Mouse (Mus musculus): ENCODE measurements at regions not wholly inside any gene's neighbourhood (a gene's known extent, or its start where the extent isn't known, plus 50 kb on each side); places are given as distances from the start of the nearest gene placed in this dataset.

GRCm38 (mm10) chr4:99458984-99459383 lies 163.3 kb downstream of the Gm12689 start:
- no peaks in the 10 kb centered on the region for H3K27me3 ChIP-seq (ENCODE audit: control insufficient read depth, insufficient read depth, insufficient read length)
- H3K4me3 ChIP-seq (ENCODE audit: insufficient read depth, poor library complexity, severe bottlenecking): no peak overlapping the region
- H3K79me2 ChIP-seq (ENCODE audit: control insufficient read depth, insufficient read depth): no peaks in the 10 kb centered on the region
- no peak overlapping the region for H3ac ChIP-seq (ENCODE audit: control insufficient read depth, insufficient read length, low read depth)
- no peaks in the 10 kb centered on the region for H3K79me3 ChIP-seq (ENCODE audit: low read depth)
- TF ChIP-seq USF1 (IDR thresholded peaks at IDR 0.05; ENCODE audit: low read depth): no peak
- TF ChIP-seq MYOG (IDR thresholded peaks at IDR 0.05; ENCODE audit: control insufficient read depth, extremely low read depth, insufficient read length): no peak
- TF ChIP-seq MYOD1 (IDR thresholded peaks at IDR 0.05; ENCODE audit: control insufficient read depth, insufficient read length, low read depth): no peak
- no peak for TF ChIP-seq FOSL1 (IDR thresholded peaks at IDR 0.05; ENCODE audit: insufficient read depth, low read length, poor library complexity, severe bottlenecking)
- no peak for TF ChIP-seq MAX (IDR thresholded peaks at IDR 0.05)
- TF ChIP-seq CTCF (IDR thresholded peaks at IDR 0.05; ENCODE audit: control insufficient read depth, insufficient read depth, insufficient read length): no peak
- no peak for TF ChIP-seq CEBPB (IDR thresholded peaks at IDR 0.05; ENCODE audit: low read depth)
- H3K36me3 ChIP-seq (ENCODE audit: control insufficient read depth, insufficient read depth): no peaks in the 10 kb centered on the region

DNA sequence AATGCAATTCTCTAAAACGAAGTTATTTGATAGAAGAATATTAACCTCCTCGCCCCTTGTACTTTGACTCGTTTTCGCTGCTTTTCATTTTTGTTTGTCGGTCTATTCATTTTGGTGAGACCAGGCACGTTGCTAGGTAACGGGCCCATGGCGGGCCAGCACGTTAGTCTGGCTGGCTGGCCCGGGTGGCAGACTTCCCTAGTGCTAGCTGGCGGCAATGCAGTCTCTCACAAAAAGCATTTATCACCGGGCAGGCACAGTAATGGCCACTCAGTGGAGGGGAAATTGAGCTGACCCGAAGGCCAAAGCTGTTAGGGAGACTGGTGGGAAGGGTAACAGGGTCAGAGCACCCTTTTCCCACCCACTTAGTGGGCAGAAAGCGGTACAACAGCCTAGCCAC lies 163.7 kb downstream of the Gm12689 start:
- H3K36me3 ChIP-seq (ENCODE audit: control insufficient read depth, insufficient read depth): no peaks in the 10 kb centered on the region
- no peak for TF ChIP-seq MYOG (IDR thresholded peaks at IDR 0.05; ENCODE audit: control insufficient read depth, extremely low read depth, insufficient read length)
- no peaks in the 10 kb centered on the region for H3K79me3 ChIP-seq (ENCODE audit: low read depth)
- H3ac ChIP-seq (ENCODE audit: control insufficient read depth, insufficient read length, low read depth): no peak overlapping the region
- H3K27me3 ChIP-seq (ENCODE audit: control insufficient read depth, insufficient read depth, insufficient read length): no peaks in the 10 kb centered on the region
- no peaks in the 10 kb centered on the region for H3K79me2 ChIP-seq (ENCODE audit: control insufficient read depth, insufficient read depth)
- H3K4me3 ChIP-seq (ENCODE audit: insufficient read depth, poor library complexity, severe bottlenecking): no peak overlapping the region

DNA sequence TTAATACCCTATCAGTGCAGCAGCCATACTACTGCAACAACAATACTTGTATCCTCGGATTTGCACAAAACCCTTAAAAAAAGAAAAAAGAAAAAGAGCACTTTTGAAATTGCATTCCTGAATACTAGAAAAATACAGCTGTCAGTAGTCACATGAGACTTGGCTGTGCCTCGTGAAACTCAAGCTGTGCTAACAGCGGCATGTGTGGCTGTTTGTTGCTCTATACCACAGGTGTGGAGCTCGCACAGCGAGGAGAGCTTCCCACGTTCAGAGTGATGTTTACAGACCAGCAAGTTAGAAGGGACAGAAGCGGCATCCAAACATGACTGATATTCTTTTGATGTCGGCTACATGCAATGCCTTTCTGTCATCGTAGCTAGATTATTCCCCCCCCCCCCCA lies 169.8 kb downstream of the Gm12689 start:
- Histone ChIP-seq H3K27me3 (ENCODE audit: control insufficient read depth, insufficient read depth, insufficient read length) (no peaks in the 10 kb centered on the region), H3K36me3 (ENCODE audit: control insufficient read depth, insufficient read depth) (no peaks in the 10 kb centered on the region), H3K79me2 (ENCODE audit: control insufficient read depth, insufficient read depth) (no peaks in the 10 kb centered on the region), H3K79me3 (ENCODE audit: low read depth) (no peaks in the 10 kb centered on the region), H3ac (ENCODE audit: control insufficient read depth, insufficient read length, low read depth) (no peak overlapping the region), H3K4me3 (ENCODE audit: insufficient read depth, poor library complexity, severe bottlenecking) (no peak overlapping the region)
- TF ChIP-seq CTCF (IDR thresholded peaks at IDR 0.05; ENCODE audit: control insufficient read depth, insufficient read depth, insufficient read length) (no peak), MYOD1 (IDR thresholded peaks at IDR 0.05; ENCODE audit: control insufficient read depth, insufficient read length, low read depth) (no peak), MYOG (IDR thresholded peaks at IDR 0.05; ENCODE audit: control insufficient read depth, extremely low read depth, insufficient read length) (no peak), USF1 (IDR thresholded peaks at IDR 0.05; ENCODE audit: low read depth) (no peak), FOSL1 (IDR thresholded peaks at IDR 0.05; ENCODE audit: insufficient read depth, low read length, poor library complexity, severe bottlenecking) (no peak), MAX (IDR thresholded peaks at IDR 0.05) (no peak), CEBPB (IDR thresholded peaks at IDR 0.05; ENCODE audit: low read depth) (no peak)

- TF ChIP-seq MYOG (IDR thresholded peaks at IDR 0.05; ENCODE audit: control insufficient read depth, extremely low read depth, insufficient read length) (no peak), CEBPB (IDR thresholded peaks at IDR 0.05; ENCODE audit: low read depth) (no peak), MYOD1 (IDR thresholded peaks at IDR 0.05; ENCODE audit: control insufficient read depth, insufficient read length, low read depth) (no peak), FOSL1 (IDR thresholded peaks at IDR 0.05; ENCODE audit: insufficient read depth, low read length, poor library complexity, severe bottlenecking) (no peak), USF1 (IDR thresholded peaks at IDR 0.05; ENCODE audit: low read depth) (no peak), CTCF (IDR thresholded peaks at IDR 0.05; ENCODE audit: control insufficient read depth, insufficient read depth, insufficient read length) (no peak), MAX (IDR thresholded peaks at IDR 0.05) (no peak)
- Histone ChIP-seq H3ac (ENCODE audit: control insufficient read depth, insufficient read length, low read depth) (no peak overlapping the region), H3K27me3 (ENCODE audit: control insufficient read depth, insufficient read depth, insufficient read length) (no peaks in the 10 kb centered on the region), H3K36me3 (ENCODE audit: control insufficient read depth, insufficient read depth) (no peaks in the 10 kb centered on the region), H3K79me2 (ENCODE audit: control insufficient read depth, insufficient read depth) (no peaks in the 10 kb centered on the region), H3K79me3 (ENCODE audit: low read depth) (no peaks in the 10 kb centered on the region), H3K4me3 (ENCODE audit: insufficient read depth, poor library complexity, severe bottlenecking) (no peak overlapping the region)
These were observed 180.1 kb downstream of the Gm12689 start for GRCm38 (mm10) chr4:99475701-99476218.

DNA sequence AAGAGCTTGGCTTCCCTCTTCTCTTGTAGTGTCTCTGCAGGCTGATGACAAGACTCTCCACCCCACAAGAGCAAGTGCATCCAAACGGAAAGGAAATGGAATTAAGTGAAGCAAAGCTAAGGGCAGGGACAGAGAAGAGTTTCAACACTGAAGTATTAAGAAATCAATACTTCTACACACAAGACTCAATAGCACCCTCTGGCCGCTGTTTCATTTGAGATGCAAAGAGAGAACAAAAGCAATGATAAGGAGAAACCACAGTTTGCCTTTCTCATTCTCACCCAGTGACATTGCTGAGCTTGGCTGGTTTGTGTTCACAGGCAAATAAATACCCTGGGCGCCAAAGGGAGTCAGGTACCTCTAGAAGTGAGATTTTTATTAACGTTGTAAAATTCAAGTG lies 171.8 kb upstream of the Foxd3 start:
- Histone ChIP-seq H3K4me3 (ENCODE audit: insufficient read depth, poor library complexity, severe bottlenecking) (no peak overlapping the region), H3K27me3 (ENCODE audit: control insufficient read depth, insufficient read depth, insufficient read length) (no peaks in the 10 kb centered on the region), H3K79me3 (ENCODE audit: low read depth) (no peaks in the 10 kb centered on the region), H3K79me2 (ENCODE audit: control insufficient read depth, insufficient read depth) (no peaks in the 10 kb centered on the region), H3ac (ENCODE audit: control insufficient read depth, insufficient read length, low read depth) (no peak overlapping the region), H3K36me3 (ENCODE audit: control insufficient read depth, insufficient read depth) (no peaks in the 10 kb centered on the region)
- TF ChIP-seq MYOG (IDR thresholded peaks at IDR 0.05; ENCODE audit: control insufficient read depth, extremely low read depth, insufficient read length): no peak

DNA sequence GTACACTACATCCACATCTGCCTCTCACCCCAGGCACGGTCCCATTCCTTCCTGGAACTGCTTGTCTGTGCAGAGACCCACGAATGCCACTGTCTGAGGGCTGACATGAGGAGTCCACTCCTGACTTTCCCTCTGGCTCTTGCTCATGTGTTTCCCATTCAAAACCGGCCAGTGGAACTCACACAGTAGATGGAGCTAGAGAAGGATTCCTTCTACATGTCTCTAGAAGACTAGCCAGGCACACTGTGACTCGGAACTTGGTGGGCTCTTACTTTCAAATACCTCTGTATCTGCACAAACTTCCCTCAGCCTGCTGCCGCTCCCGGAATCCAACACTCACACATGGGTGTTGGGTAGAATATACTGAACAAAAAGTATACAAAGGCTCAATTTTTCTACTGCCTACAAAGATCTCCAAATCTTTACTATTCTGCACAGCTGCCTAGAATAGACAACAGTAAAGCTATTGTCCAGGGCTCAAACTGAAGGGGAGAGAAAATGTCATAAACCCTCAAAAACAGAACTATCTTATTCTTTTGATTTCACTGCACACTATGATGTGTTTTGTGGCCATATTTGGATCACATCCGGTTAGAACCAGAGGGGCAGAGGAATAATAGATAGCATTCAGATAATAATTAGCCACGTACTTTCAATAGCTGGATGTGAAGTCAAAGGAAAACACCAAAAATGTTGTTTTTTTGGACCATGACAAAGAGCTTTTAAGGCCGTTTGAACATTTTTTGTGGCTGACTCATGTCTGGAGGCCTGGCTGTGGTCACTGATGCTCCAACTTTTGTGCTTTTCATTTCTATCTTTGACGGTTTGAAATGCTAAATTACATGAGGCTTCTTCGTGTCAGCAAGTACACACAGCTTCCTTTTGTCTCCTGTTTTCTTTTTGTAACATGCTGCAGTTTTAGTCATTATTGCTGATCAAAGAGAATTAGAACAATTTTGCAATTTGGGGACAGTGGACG lies 164.3 kb upstream of the Foxd3 start:
- H3ac ChIP-seq (ENCODE audit: control insufficient read depth, insufficient read length, low read depth): peak overlapping the region; percentile 41
- H3K27me3 ChIP-seq (ENCODE audit: control insufficient read depth, insufficient read depth, insufficient read length): no peaks in the 10 kb centered on the region
- H3K79me3 ChIP-seq (ENCODE audit: low read depth): no peaks in the 10 kb centered on the region
- no peak for TF ChIP-seq MYOD1 (IDR thresholded peaks at IDR 0.05; ENCODE audit: control insufficient read depth, insufficient read length, low read depth)
- no peak for TF ChIP-seq MYOG (IDR thresholded peaks at IDR 0.05; ENCODE audit: control insufficient read depth, extremely low read depth, insufficient read length)
- peak; percentile 21 for TF ChIP-seq CEBPB (IDR thresholded peaks at IDR 0.05; ENCODE audit: low read depth)
- TF ChIP-seq FOSL1 (IDR thresholded peaks at IDR 0.05; ENCODE audit: insufficient read depth, low read length, poor library complexity, severe bottlenecking): peak; percentile 72
- peak; percentile 53 for TF ChIP-seq MAX (IDR thresholded peaks at IDR 0.05)
- TF ChIP-seq USF1 (IDR thresholded peaks at IDR 0.05; ENCODE audit: low read depth): no peak
- TF ChIP-seq CTCF (IDR thresholded peaks at IDR 0.05; ENCODE audit: control insufficient read depth, insufficient read depth, insufficient read length): no peak
- H3K36me3 ChIP-seq (ENCODE audit: control insufficient read depth, insufficient read depth): no peaks in the 10 kb centered on the region
- no peak overlapping the region for H3K4me3 ChIP-seq (ENCODE audit: insufficient read depth, poor library complexity, severe bottlenecking)
- H3K79me2 ChIP-seq (ENCODE audit: control insufficient read depth, insufficient read depth): no peaks in the 10 kb centered on the region
